Comparison of ENCODE assay signal across 9 mouse cellular contexts in genomic region chr5:108034194-108034593, GRCm38 (mm10). TPM values are rescaled to one million over a fixed set of nuclear protein-coding genes. Genes with fewer than 3 reads are reported as not detected.
DNase-seq lines count a peak whose midpoint lies in the region; ATAC-seq and TF ChIP-seq lines count a peak whose summit lies in the region.
"Had no signal": no experiment of that assay in that cellular context is flagged by ENCODE, and none has a peak within 500 bp of the region (broad histone marks: within the 10 kb centered on the region; RNA-seq: fewer than 3 reads in every experiment).

No protein-coding gene starts in this region.

- DNase-seq in CD4-positive helper T cell, adult 2 months (ENCODE audit: low read depth, low spot score) = peak; percentile 71
- peak; percentile 69 for DNase-seq in MN1 (ENCODE audit: low spot score)
- peak; percentile 82 for DNase-seq in embryonic facial prominence, embryonic 14.5 days (ENCODE audit: low spot score)
- DNase-seq in frontal cortex, postnatal 10 days (ENCODE audit: low spot score in 2 of 2) = no peak
- no peak for DNase-seq in right cerebral cortex, postnatal 25 days

- H3K27me3 ChIP-seq in intestine, postnatal 0 days (replicated peaks; ENCODE audit: control insufficient read depth, insufficient read depth, low read length) = no peaks in the 10 kb centered on the region
- no peaks in the 10 kb centered on the region for H3K27me3 ChIP-seq in intestine, embryonic 15.5 days (replicated peaks)
- no peaks in the 10 kb centered on the region for H3K27me3 ChIP-seq in embryonic facial prominence, embryonic 14.5 days (replicated peaks; ENCODE audit: control insufficient read depth, insufficient read depth, low read length)
- no peaks in the 10 kb centered on the region for H3K27me3 ChIP-seq in midbrain, embryonic 16.5 days (ENCODE audit: control insufficient read depth, insufficient read depth, low read depth, low read length)
- H3K27me3 ChIP-seq: embryonic facial prominence, embryonic 15.5 days had no signal

- no peak overlapping the region for H3K9ac ChIP-seq in intestine, postnatal 0 days (ENCODE audit: low read depth, low read length)
- H3K9ac ChIP-seq in intestine, embryonic 15.5 days = no peak overlapping the region
- H3K9ac ChIP-seq in embryonic facial prominence, embryonic 14.5 days (ENCODE audit: low read depth, low read length) = no peak overlapping the region
- H3K9ac ChIP-seq in midbrain, embryonic 16.5 days (ENCODE audit: low read depth, low read length) = no peak overlapping the region
- H3K9ac ChIP-seq: embryonic facial prominence, embryonic 15.5 days had no signal

- TF ChIP-seq CTCF in intestine, postnatal 0 days (IDR thresholded peaks at IDR 0.05; ENCODE audit: low read depth) = peak; percentile 77

- no peaks in the 10 kb centered on the region for H3K9me3 ChIP-seq in intestine, postnatal 0 days (ENCODE audit: control insufficient read depth)
- no peaks in the 10 kb centered on the region for H3K9me3 ChIP-seq in intestine, embryonic 15.5 days
- no peaks in the 10 kb centered on the region; the same call in 1 of the 2 replicates for H3K9me3 ChIP-seq in embryonic facial prominence, embryonic 14.5 days (ENCODE audit: control insufficient read depth, low read length)
- no peaks in the 10 kb centered on the region for H3K9me3 ChIP-seq in midbrain, embryonic 16.5 days (replicated peaks; ENCODE audit: control insufficient read depth, low read length, poor library complexity, severe bottlenecking)
- H3K9me3 ChIP-seq: embryonic facial prominence, embryonic 15.5 days had no signal

- no peaks in the 10 kb centered on the region for H3K36me3 ChIP-seq in intestine, postnatal 0 days (ENCODE audit: control insufficient read depth, insufficient read depth)
- no peaks in the 10 kb centered on the region for H3K36me3 ChIP-seq in intestine, embryonic 15.5 days
- H3K36me3 ChIP-seq in embryonic facial prominence, embryonic 14.5 days (ENCODE audit: control insufficient read depth, insufficient read depth, low read length) = no peaks in the 10 kb centered on the region
- no peaks in the 10 kb centered on the region for H3K36me3 ChIP-seq in midbrain, embryonic 16.5 days (ENCODE audit: control insufficient read depth, insufficient read depth, low read length)
- H3K36me3 ChIP-seq: embryonic facial prominence, embryonic 15.5 days had no signal

- no peak overlapping the region for H3K27ac ChIP-seq in intestine, postnatal 0 days (ENCODE audit: low read depth, low read length)
- H3K27ac ChIP-seq in intestine, embryonic 15.5 days = no peak overlapping the region
- no peak overlapping the region for H3K27ac ChIP-seq in embryonic facial prominence, embryonic 14.5 days (replicated peaks; ENCODE audit: low read depth, low read length)
- no peak overlapping the region for H3K27ac ChIP-seq in midbrain, embryonic 16.5 days (ENCODE audit: low read length)
- H3K27ac ChIP-seq: embryonic facial prominence, embryonic 15.5 days had no signal

- no peak overlapping the region for H3K4me2 ChIP-seq in intestine, postnatal 0 days (replicated peaks; ENCODE audit: low read depth)
- no peak overlapping the region for H3K4me2 ChIP-seq in intestine, embryonic 15.5 days (replicated peaks)
- H3K4me2 ChIP-seq in embryonic facial prominence, embryonic 14.5 days (ENCODE audit: low read depth, low read length) = no peak overlapping the region
- H3K4me2 ChIP-seq in midbrain, embryonic 16.5 days (ENCODE audit: low read length) = no peak overlapping the region
- H3K4me2 ChIP-seq: embryonic facial prominence, embryonic 15.5 days had no signal

- WGBS in intestine, postnatal 0 days = 36% methylated on average over 3 of the region's 4 CpGs
- WGBS in intestine, embryonic 15.5 days = 42% methylated on average over 4 of the region's 4 CpGs
- 39% methylated on average over 3 of the region's 4 CpGs for WGBS in embryonic facial prominence, embryonic 14.5 days
- WGBS in midbrain, embryonic 16.5 days = 35% methylated on average over 3 of the region's 4 CpGs

- ATAC-seq in intestine, postnatal 0 days = no peak
- no peak for ATAC-seq in intestine, embryonic 15.5 days
- no peak for ATAC-seq in embryonic facial prominence, embryonic 14.5 days (ENCODE audit: low read depth)
- ATAC-seq in midbrain, embryonic 16.5 days = peak; percentile 28; the same call in 1 of the 2 replicates

- H3K4me3 ChIP-seq in intestine, postnatal 0 days (ENCODE audit: low read depth, low read length) = no peak overlapping the region
- H3K4me3 ChIP-seq in intestine, embryonic 15.5 days (replicated peaks) = no peak overlapping the region
- H3K4me3 ChIP-seq in embryonic facial prominence, embryonic 14.5 days (ENCODE audit: low read depth, low read length) = no peak overlapping the region
- H3K4me3 ChIP-seq in midbrain, embryonic 16.5 days (ENCODE audit: low read depth, low read length) = no peak overlapping the region
- H3K4me3 ChIP-seq: embryonic facial prominence, embryonic 15.5 days had no signal

- H3K4me1 ChIP-seq in intestine, postnatal 0 days (replicated peaks; ENCODE audit: control insufficient read depth, insufficient read depth, low read length) = no peaks in the 10 kb centered on the region
- H3K4me1 ChIP-seq in intestine, embryonic 15.5 days (replicated peaks) = no peaks in the 10 kb centered on the region
- H3K4me1 ChIP-seq in embryonic facial prominence, embryonic 14.5 days (ENCODE audit: control insufficient read depth, insufficient read depth, low read length) = no peaks in the 10 kb centered on the region
- no peaks in the 10 kb centered on the region for H3K4me1 ChIP-seq in midbrain, embryonic 16.5 days (ENCODE audit: control insufficient read depth, insufficient read depth, low read length)
- H3K4me1 ChIP-seq: embryonic facial prominence, embryonic 15.5 days had no signal

RNA-seq across cellular contexts. Expression of gene Mtf2, which starts 31.3 kb away (rescaled TPM):
- polyA plus RNA-seq in intestine, postnatal 0 days (2015; fragmentation: Nextera tagmentation; extraction: Ambion mirVana) = 52.3 and 57.0 TPM in 2 replicates
- polyA plus RNA-seq in intestine, embryonic 15.5 days (2015; fragmentation: Nextera tagmentation; extraction: Ambion mirVana) = 71.8 and 86.0 TPM in 2 replicates
- polyA plus RNA-seq in embryonic facial prominence, embryonic 14.5 days (2014; fragmentation: Nextera tagmentation; extraction: Ambion mirVana) = 84.3 and 86.2 TPM in 2 replicates
- 92.4 and 99.5 TPM in 2 replicates for polyA plus RNA-seq in midbrain, embryonic 16.5 days (2015; fragmentation: Nextera tagmentation; extraction: Ambion mirVana)

RNA-seq across cellular contexts. Expression of gene Fam69a, which starts 47.3 kb away (rescaled TPM):
- 11.7 and 11.8 TPM in 2 replicates for polyA plus RNA-seq in intestine, postnatal 0 days (2015; fragmentation: Nextera tagmentation; extraction: Ambion mirVana)
- polyA plus RNA-seq in intestine, embryonic 15.5 days (2015; fragmentation: Nextera tagmentation; extraction: Ambion mirVana) = 18.4 and 20.9 TPM in 2 replicates
- 33.0 and 34.2 TPM in 2 replicates for polyA plus RNA-seq in embryonic facial prominence, embryonic 14.5 days (2014; fragmentation: Nextera tagmentation; extraction: Ambion mirVana)
- 57.9 and 67.8 TPM in 2 replicates for polyA plus RNA-seq in midbrain, embryonic 16.5 days (2015; fragmentation: Nextera tagmentation; extraction: Ambion mirVana)

Comparison
In these comparisons a context has a peak if more than half of its experiments do, and no peak if none do; other contexts are left out.
1. DNase-seq: peak in CD4-positive helper T cell, adult 2 months (single experiment), MN1 (single experiment) and embryonic facial prominence, embryonic 14.5 days (single experiment); none in frontal cortex, postnatal 10 days (0 of 2) and right cerebral cortex, postnatal 25 days (single experiment).